Mouse (Mus musculus): ENCODE results near the gene Pdlim3.

Pdlim3 gene

GRCm38 (mm10) chr8:45903659-45904058, 18.4 kb downstream of the Pdlim3 start:
- intact Hi-C loops (cut with DNase I), result no loop called here

- intact Hi-C loops (cut with DNase I), result no loop called here
These were observed 20.5 kb downstream of the Pdlim3 start for GRCm38 (mm10) chr8:45905591-45906250.

GRCm38 (mm10) chr8:45906251-45906619, 21.0 kb downstream of the Pdlim3 start:
- intact Hi-C loops (cut with DNase I), result no loop called here

- intact Hi-C loops (cut with DNase I), result no loop called here
These were observed 28.4 kb downstream of the Pdlim3 start for GRCm38 (mm10) chr8:45913707-45914106.

- intact Hi-C loops (cut with DNase I), result no loop called here
These were observed 31.2 kb downstream of the Pdlim3 start for GRCm38 (mm10) chr8:45916496-45916895.

GRCm38 (mm10) chr8:45917040-45917679, 31.9 kb downstream of the Pdlim3 start:
- intact Hi-C loops (cut with DNase I), result no loop called here

GRCm38 (mm10) chr8:45918891-45919290, 33.6 kb downstream of the Pdlim3 start:
- intact Hi-C loops (cut with DNase I), result no loop called here

- intact Hi-C loops (cut with DNase I), result no loop called here
These were observed 35.1 kb downstream of the Pdlim3 start for GRCm38 (mm10) chr8:45920392-45920791.

GRCm38 (mm10) chr8:45922116-45922515, 36.9 kb downstream of the Pdlim3 start:
- intact Hi-C loops (cut with DNase I), result no loop called here

- intact Hi-C loops (cut with DNase I), result loop anchor here (1.0 to 5.0 kb wide), 5 partner anchors 117 to 572 kb away; no protein-coding TSS in a partner anchor
These were observed 49.3 kb downstream of the Pdlim3 start, which contains the start of gene Ccdc110 for GRCm38 (mm10) chr8:45934582-45935014. Gene Ccdc110, plus strand, starts transcription at chr8:45934619.

- intact Hi-C loops (cut with DNase I), result loop anchor here (5.0 kb wide), 2 partner anchors 500 to 575 kb away; no protein-coding TSS in a partner anchor
These were observed 51.7 kb downstream of the Pdlim3 start for GRCm38 (mm10) chr8:45936986-45937385.

GRCm38 (mm10) chr8:45946283-45946682, 61.0 kb downstream of the Pdlim3 start:
- intact Hi-C loops (cut with DNase I), result no loop called here

GRCm38 (mm10) chr8:45950622-45951021, 65.4 kb downstream of the Pdlim3 start:
- intact Hi-C loops (cut with DNase I), result no loop called here
